Mouse (Mus musculus) bone marrow, adult 2 months (tissue): ENCODE results near the gene Josd1. TPM values are rescaled to one million over a fixed set of nuclear protein-coding genes. Genes with fewer than 3 reads are reported as not detected.

ENCODE experiments used
- H3K27ac ChIP-seq: fragments of 200-500 bp; 2 replicates; pipeline ENCODE4 v1.5.1; 2012; ENCODE audit warnings: low read depth, mild to moderate bottlenecking, control low read depth, inconsistent platforms, low read length; ENCODE audit not compliant: control insufficient read depth, poor library complexity, insufficient read depth
- H3K4me1 ChIP-seq: fragments of 200-500 bp; 2 replicates; pipeline ENCODE4 v1.6.1; 2011; ENCODE audit warnings: low read length; ENCODE audit not compliant: control insufficient read depth, insufficient read depth
- H3K4me3 ChIP-seq: fragments of 200-500 bp; replicated peaks from 2 replicates; pipeline ENCODE3; 2011; ENCODE audit warnings: mild to moderate bottlenecking, low read depth, low read length, control low read depth; ENCODE audit not compliant: control insufficient read depth
- CTCF ChIP-seq: fragments of 200-500 bp; IDR thresholded peaks from 2 replicates; pipeline ENCODE4 v1.5.1; 2011; ENCODE audit warnings: low read length, control low read depth; ENCODE audit not compliant: control insufficient read depth, insufficient read depth
- POLR2A ChIP-seq: fragments of 200-500 bp; IDR thresholded peaks from 2 replicates; pipeline ENCODE4 v1.6.1; 2011; ENCODE audit warnings: low read depth, mild to moderate bottlenecking, control low read depth, low read length, borderline replicate concordance; ENCODE audit not compliant: control insufficient read depth
- WGBS: fragments of 180-500 bp; shearing (Covaris S2); methylation state at CpG from one replicate; pipeline ENCODE4 v1.1.7; 2018; 5-methylcytosine and 5-hydroxymethylcytosine counted together
- polyA plus RNA-seq: library from polyadenylated mRNA; stranded (reverse); fragments of >200 nt; gene quantifications from 2 replicates; pipeline ENCODE4 v1.2.4, GENCODE M21; 2011; ENCODE audit warnings: low replicate concordance; ENCODE audit not compliant: missing spikeins, insufficient read depth, insufficient read length

Gene Josd1
- polyA plus RNA-seq, 1 experiment: 20.4 TPM

- 56% methylated on average over 9 of the region's 9 CpGs for WGBS
- Histone ChIP-seq H3K27ac (peak overlapping the region; percentile 84), H3K4me3 (peak overlapping the region; percentile 41), H3K4me1 (peaks cover 8% of the 10 kb centered on the region; the same call in 1 of the 2 replicates)
- TF ChIP-seq POLR2A (no peak), CTCF (no peak)
Measured at GRCm38 (mm10) chr15:79697558-79698187, 10.0 kb upstream of the Josd1 start.

- peaks cover 8% of the 10 kb centered on the region; the same call in 1 of the 2 replicates for H3K4me1 ChIP-seq
- peak overlapping the region; percentile 50 for H3K27ac ChIP-seq
- no peak for TF ChIP-seq POLR2A
- TF ChIP-seq CTCF: no peak
- no peak overlapping the region for H3K4me3 ChIP-seq
- WGBS: 76% methylated on average over 6 of the region's 6 CpGs
Measured at GRCm38 (mm10) chr15:79697011-79697410, 9.3 kb upstream of the Josd1 start.

- Histone ChIP-seq H3K4me1 (peaks cover 8% of the 10 kb centered on the region; the same call in 1 of the 2 replicates), H3K4me3 (no peak overlapping the region), H3K27ac (no peak overlapping the region)
- WGBS: 85% methylated on average over 2 of the region's 2 CpGs
- TF ChIP-seq CTCF (no peak), POLR2A (no peak)
Measured at GRCm38 (mm10) chr15:79696508-79696907, 8.8 kb upstream of the Josd1 start.

GRCm38 (mm10) chr15:79695516-79695915 is 7.8 kb upstream of the Josd1 start:
- WGBS: 50% methylated on average over 3 of the region's 3 CpGs
- TF ChIP-seq POLR2A (no peak), CTCF (no peak)

GRCm38 (mm10) chr15:79694512-79694911 is 6.8 kb upstream of the Josd1 start:
- Histone ChIP-seq H3K4me3 (peak overlapping the region; percentile 60), H3K27ac (peak overlapping the region; percentile 82), H3K4me1 (peaks cover 8% of the 10 kb centered on the region; the same call in 1 of the 2 replicates)
- TF ChIP-seq POLR2A: no peak
- 29% methylated on average over 4 of the region's 4 CpGs for WGBS

More at GRCm38 (mm10) chr15:79695516-79695915, 7.8 kb upstream of the Josd1 start:
- Histone ChIP-seq H3K4me3 (no peak overlapping the region), H3K4me1 (peaks cover 8% of the 10 kb centered on the region; the same call in 1 of the 2 replicates), H3K27ac (no peak overlapping the region)

GRCm38 (mm10) chr15:79693740-79694139 is 6.0 kb upstream of the Josd1 start:
- TF ChIP-seq POLR2A (no peak), CTCF (no peak)
- Histone ChIP-seq H3K4me1 (peaks cover 8% of the 10 kb centered on the region; the same call in 1 of the 2 replicates), H3K4me3 (peak overlapping the region; percentile 60), H3K27ac (peak overlapping the region; percentile 82)
- 2% methylated on average over 11 of the region's 11 CpGs for WGBS

GRCm38 (mm10) chr15:79692334-79692733 is 4.6 kb upstream of the Josd1 start:
- Histone ChIP-seq H3K27ac (no peak overlapping the region), H3K4me1 (peaks cover 8% of the 10 kb centered on the region; the same call in 1 of the 2 replicates), H3K4me3 (peak overlapping the region; percentile 13)
- no peak for TF ChIP-seq POLR2A
- no peak for TF ChIP-seq CTCF
- WGBS: 66% methylated on average over 5 of the region's 5 CpGs

- H3K4me1 ChIP-seq: peaks cover 6% of the 10 kb centered on the region; the same call in 1 of the 2 replicates
- under 1% methylated on average over 52 of the region's 53 CpGs for WGBS
- TF ChIP-seq CTCF: no peak
- peak overlapping the region; percentile 87 for H3K27ac ChIP-seq
- peak overlapping the region; percentile 79 for H3K4me3 ChIP-seq
Measured at GRCm38 (mm10) chr15:79691023-79691508, 3.3 kb upstream of the Josd1 start.
